Comparison of ENCODE assay signal across 8 mouse cellular contexts in the genomic region with DNA sequence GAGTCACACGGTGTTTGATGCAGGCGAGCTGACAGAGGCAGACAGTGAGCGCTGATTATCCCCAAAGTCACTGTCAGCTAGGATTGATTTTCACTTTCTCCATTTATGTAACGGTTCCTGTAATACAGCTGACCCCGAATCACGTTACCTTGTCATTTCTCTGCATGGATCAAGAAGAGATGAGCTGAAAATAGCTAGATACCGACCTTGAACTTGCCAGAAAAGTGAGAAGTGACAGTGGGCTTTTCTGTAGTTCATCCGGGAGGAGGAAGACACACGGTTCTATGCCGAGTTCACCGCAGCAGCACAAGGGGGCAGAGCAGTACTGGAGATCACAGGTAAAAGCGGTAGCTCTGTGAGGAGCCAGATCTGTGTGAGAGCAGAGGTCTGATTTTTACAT. TPM values are rescaled to one million over a fixed set of nuclear protein-coding genes. Genes with fewer than 3 reads are reported as not detected.
DNase-seq lines count a peak whose midpoint lies in the region; ATAC-seq and TF ChIP-seq lines count a peak whose summit lies in the region.

No protein-coding gene starts in this region.

- no peak for ATAC-seq in neural tube, embryonic 11.5 days (ENCODE audit: insufficient read depth, low FRiP score, low TSS enrichment)
- peak; percentile 79 for ATAC-seq in hindbrain, embryonic 14.5 days (ENCODE audit: low FRiP score)
- ATAC-seq in liver, embryonic 14.5 days (ENCODE audit: insufficient read depth), result no peak

- no peaks in the 10 kb centered on the region for H3K27me3 ChIP-seq in neural tube, embryonic 11.5 days (ENCODE audit: control insufficient read depth, insufficient read depth, low read length)
- H3K27me3 ChIP-seq in hindbrain, embryonic 14.5 days (ENCODE audit: control insufficient read depth, insufficient read depth, low read length), result no peaks in the 10 kb centered on the region
- H3K27me3 ChIP-seq in liver, embryonic 14.5 days (ENCODE audit: control insufficient read depth, insufficient read depth, low read length), result no peaks in the 10 kb centered on the region

- no peak overlapping the region for H3K4me3 ChIP-seq in neural tube, embryonic 11.5 days (ENCODE audit: low read depth, low read length)
- H3K4me3 ChIP-seq in hindbrain, embryonic 14.5 days (replicated peaks; ENCODE audit: low read length), result no peak overlapping the region
- no peak overlapping the region for H3K4me3 ChIP-seq in liver, embryonic 14.5 days (ENCODE audit: insufficient read depth in 1 of 2, low read depth in 2 of 2, low read length in 2 of 2)

- no peak for TF ChIP-seq EP300 in liver, embryonic 14.5 days (IDR thresholded peaks at IDR 0.05; ENCODE audit: low read depth)

- WGBS in neural tube, embryonic 11.5 days, result 51% methylated on average over 12 of the region's 12 CpGs
- WGBS in hindbrain, embryonic 14.5 days, result 38% methylated on average over 12 of the region's 12 CpGs
- 47% methylated on average over 12 of the region's 12 CpGs for WGBS in liver, embryonic 14.5 days (ENCODE audit: insufficient replicate concordance)

- H3K9me3 ChIP-seq in neural tube, embryonic 11.5 days (ENCODE audit: control insufficient read depth, low read length), result no peaks in the 10 kb centered on the region
- H3K9me3 ChIP-seq in hindbrain, embryonic 14.5 days (ENCODE audit: control insufficient read depth, low read length), result no peaks in the 10 kb centered on the region
- no peaks in the 10 kb centered on the region for H3K9me3 ChIP-seq in liver, embryonic 14.5 days (ENCODE audit: control insufficient read depth, low read length)

- H3K4me1 ChIP-seq in neural tube, embryonic 11.5 days (ENCODE audit: control insufficient read depth, insufficient read depth, low read length), result no peaks in the 10 kb centered on the region; the same call in 1 of the 2 replicates
- peaks cover 17% of the 10 kb centered on the region; the same call in 1 of the 2 replicates for H3K4me1 ChIP-seq in hindbrain, embryonic 14.5 days (replicated peaks; ENCODE audit: control insufficient read depth, insufficient read depth, low read length)
- H3K4me1 ChIP-seq in liver, embryonic 14.5 days (replicated peaks; ENCODE audit: control insufficient read depth in 2 of 2, insufficient read depth in 2 of 2, low read length in 1 of 2), result peaks cover 3 to 7% of the 10 kb centered on the region in 2 experiments; a peak in 3 of 4 replicates

- no peaks in the 10 kb centered on the region for H3K36me3 ChIP-seq in neural tube, embryonic 11.5 days (ENCODE audit: control insufficient read depth, insufficient read depth, low read length)
- H3K36me3 ChIP-seq in hindbrain, embryonic 14.5 days (replicated peaks; ENCODE audit: control insufficient read depth, insufficient read depth), result no peaks in the 10 kb centered on the region
- no peaks in the 10 kb centered on the region for H3K36me3 ChIP-seq in liver, embryonic 14.5 days (replicated peaks; ENCODE audit: control insufficient read depth, insufficient read depth, low read depth)

- peak; percentile 51 for DNase-seq in neural tube, embryonic 11.5 days (ENCODE audit: low spot score)
- DNase-seq in neural tube, embryonic 10.5 days (ENCODE audit: extremely low spot score, low spot score), result no peak
- DNase-seq in adrenal gland, postnatal 10 days, result peak; percentile 48
- peak; percentile 63 for DNase-seq in embryo, embryonic 10.5 days (ENCODE audit: low spot score)
- DNase-seq in hindbrain, embryonic 14.5 days (ENCODE audit: low spot score), result peak; percentile 70
- DNase-seq in liver, embryonic 14.5 days (ENCODE audit: low read depth in 3 of 3, low spot score in 3 of 3), result no peak
- DNase-seq in right cerebral cortex, adult 18-20 months, result peak; percentile 61
- DNase-seq in spleen, postnatal 10 days (ENCODE audit: low spot score in 2 of 2), result no peak

- H3K27ac ChIP-seq in neural tube, embryonic 11.5 days (ENCODE audit: low read depth, low read length), result no peak overlapping the region
- no peak overlapping the region for H3K27ac ChIP-seq in hindbrain, embryonic 14.5 days
- H3K27ac ChIP-seq in liver, embryonic 14.5 days, result no peak overlapping the region

- peak; percentile 56 for TF ChIP-seq CTCF in liver, embryonic 14.5 days (IDR thresholded peaks at IDR 0.05; ENCODE audit: low read depth)

- H3K4me2 ChIP-seq in neural tube, embryonic 11.5 days (ENCODE audit: low read depth), result no peak overlapping the region
- no peak overlapping the region for H3K4me2 ChIP-seq in hindbrain, embryonic 14.5 days (replicated peaks)
- H3K4me2 ChIP-seq in liver, embryonic 14.5 days (ENCODE audit: low read depth), result no peak overlapping the region

- no peak overlapping the region for H3K9ac ChIP-seq in neural tube, embryonic 11.5 days (ENCODE audit: low read length)
- H3K9ac ChIP-seq in hindbrain, embryonic 14.5 days, result no peak overlapping the region
- H3K9ac ChIP-seq in liver, embryonic 14.5 days (replicated peaks), result no peak overlapping the region

RNA-seq across cellular contexts. Expression of gene Arhgap15, which starts 38.5 kb away (rescaled TPM):
- polyA plus RNA-seq in neural tube, embryonic 11.5 days (2014; fragmentation: Nextera tagmentation; extraction: Ambion mirVana), result 0.41 and 0.53 TPM in 2 replicates
- 1 to 10 TPM; 2.9 to 4.3 TPM for total RNA-seq in adrenal gland, postnatal 10 days (2021)
- 3.0 and 3.1 TPM in 2 replicates for polyA plus RNA-seq in hindbrain, embryonic 14.5 days (2014; fragmentation: Nextera tagmentation; extraction: Ambion mirVana)
- 1.4 and 2.5 TPM in 2 replicates for polyA plus RNA-seq in liver, embryonic 14.5 days (2012; rRNA removed)
- 4.3 and 5.6 TPM in 2 replicates for polyA plus RNA-seq in liver, embryonic 14.5 days (2014; fragmentation: Nextera tagmentation; extraction: Ambion mirVana)

Comparison
In these comparisons a context has a peak if more than half of its experiments do, and no peak if none do; other contexts are left out.
1. DNase-seq: peak in neural tube, embryonic 11.5 days (single experiment), adrenal gland, postnatal 10 days (single experiment), embryo, embryonic 10.5 days (single experiment), hindbrain, embryonic 14.5 days (single experiment) and right cerebral cortex, adult 18-20 months (single experiment); none in neural tube, embryonic 10.5 days (single experiment), liver, embryonic 14.5 days (0 of 3) and spleen, postnatal 10 days (0 of 2).